Mouse (Mus musculus): ENCODE results near the gene Vstm5.
A peak's percentile ranks its signal among the peaks of the same experiment; 100 is the strongest.

Vstm5 gene

DNA sequence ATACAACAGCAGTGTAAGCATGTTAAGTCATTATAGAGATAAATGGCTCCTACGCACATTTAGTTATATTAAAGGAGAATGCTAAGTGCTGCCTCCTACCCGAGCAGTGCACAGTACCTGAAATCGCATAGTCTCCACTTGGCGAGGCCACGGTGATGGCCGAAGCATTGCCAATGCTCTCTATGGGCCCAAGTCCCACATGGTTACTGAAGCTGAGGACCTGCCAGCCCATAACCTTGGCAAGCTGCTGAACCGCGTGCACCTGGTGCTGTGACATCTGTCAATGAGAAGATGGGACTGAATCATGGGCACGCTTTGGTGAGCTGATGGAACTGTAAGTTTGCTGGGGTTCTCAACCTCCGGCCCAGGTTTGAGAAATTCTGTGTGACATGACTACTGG lies 24.6 kb downstream of the Vstm5 start:
- no peak for DNase-seq

- DNase-seq, result no peak
Observed at GRCm38 (mm10) chr9:15273981-15274380, 35.1 kb downstream of the Vstm5 start.

- no peak for DNase-seq
Observed at GRCm38 (mm10) chr9:15276855-15277254, 38.0 kb downstream of the Vstm5 start.

DNA sequence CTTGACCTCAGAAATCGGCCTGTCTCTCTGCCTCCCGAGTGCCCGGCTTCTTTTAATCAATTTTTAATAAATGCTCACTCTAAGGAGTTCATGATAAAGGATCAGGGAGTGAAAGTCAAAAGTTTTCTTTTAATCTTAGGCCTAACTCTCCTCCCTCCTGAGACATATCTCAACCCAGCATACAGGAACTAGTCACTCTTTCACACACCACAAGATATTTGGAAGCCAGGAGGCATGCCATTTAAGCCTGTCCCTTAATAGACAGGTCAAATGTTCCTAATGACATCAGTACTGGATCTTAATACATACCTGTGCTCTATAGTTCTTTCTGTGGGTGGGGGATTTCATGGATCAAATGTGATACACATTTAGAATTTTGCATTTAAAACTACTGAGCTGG lies 39.5 kb downstream of the Vstm5 start:
- DNase-seq, result no peak

GRCm38 (mm10) chr9:15279139-15279648 lies 40.3 kb downstream of the Vstm5 start:
- no peak for DNase-seq

- peak; percentile 99 for DNase-seq
Observed at GRCm38 (mm10) chr9:15279649-15280490, 41.0 kb downstream of the Vstm5 start, which contains the start of gene Med17. Gene Med17, minus strand, starts transcription at chr9:15279931.

- no peak for DNase-seq
Observed at GRCm38 (mm10) chr9:15280491-15280879, 41.6 kb downstream of the Vstm5 start.

DNA sequence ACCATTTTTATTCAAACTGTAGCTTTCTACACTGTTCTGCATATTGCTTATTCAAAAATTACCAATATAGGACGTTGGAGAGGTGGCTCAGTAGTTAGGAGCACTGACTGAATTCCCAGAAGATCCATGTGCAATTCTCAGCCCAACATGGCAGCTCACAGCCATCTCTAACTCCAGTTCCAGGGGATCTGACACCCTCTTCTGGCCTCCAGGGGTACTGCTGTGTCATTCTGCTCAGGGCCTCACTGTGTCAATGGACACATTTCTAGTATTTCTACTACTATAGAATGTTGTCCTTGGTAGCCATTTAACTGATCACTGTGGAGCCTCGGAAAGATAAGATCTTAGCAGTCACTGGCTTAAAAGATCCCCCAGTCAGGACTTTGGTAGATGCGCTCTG lies 46.6 kb downstream of the Vstm5 start:
- DNase-seq, result peak; percentile 66

GRCm38 (mm10) chr9:15287846-15288245 lies 49.0 kb downstream of the Vstm5 start:
- DNase-seq, result peak; percentile 75

GRCm38 (mm10) chr9:15288402-15288801 lies 49.6 kb downstream of the Vstm5 start:
- DNase-seq, result peak; percentile 27

DNA sequence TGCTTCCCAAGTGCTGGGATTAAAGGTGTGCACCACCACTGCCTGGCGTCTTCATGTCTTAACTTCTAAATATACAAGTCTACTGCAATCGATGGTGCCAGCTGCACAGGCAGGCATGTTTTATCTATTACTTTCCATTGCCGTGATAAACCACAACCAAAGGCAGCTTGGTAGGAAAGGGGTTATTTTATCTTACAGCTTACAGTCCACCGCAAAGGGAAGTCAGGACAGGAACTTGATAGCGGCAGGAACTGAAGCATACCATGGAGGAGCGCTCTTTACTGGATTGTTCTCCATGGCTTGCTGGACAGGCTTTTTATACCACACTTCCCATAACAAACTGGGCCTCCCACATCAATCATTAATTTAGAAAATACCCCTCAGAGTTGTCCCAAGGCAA lies 50.4 kb downstream of the Vstm5 start:
- DNase-seq, result peak; percentile 36

GRCm38 (mm10) chr9:15297112-15297511 lies 58.3 kb downstream of the Vstm5 start:
- DNase-seq, result no peak

- no peak for DNase-seq
Observed at GRCm38 (mm10) chr9:15298451-15298850, 59.6 kb downstream of the Vstm5 start.

- DNase-seq, result peak; percentile 6
Observed at GRCm38 (mm10) chr9:15300056-15300455, 61.2 kb downstream of the Vstm5 start.

- peak; percentile 96 for DNase-seq
Observed at GRCm38 (mm10) chr9:15301399-15301798, 62.6 kb downstream of the Vstm5 start.

DNA sequence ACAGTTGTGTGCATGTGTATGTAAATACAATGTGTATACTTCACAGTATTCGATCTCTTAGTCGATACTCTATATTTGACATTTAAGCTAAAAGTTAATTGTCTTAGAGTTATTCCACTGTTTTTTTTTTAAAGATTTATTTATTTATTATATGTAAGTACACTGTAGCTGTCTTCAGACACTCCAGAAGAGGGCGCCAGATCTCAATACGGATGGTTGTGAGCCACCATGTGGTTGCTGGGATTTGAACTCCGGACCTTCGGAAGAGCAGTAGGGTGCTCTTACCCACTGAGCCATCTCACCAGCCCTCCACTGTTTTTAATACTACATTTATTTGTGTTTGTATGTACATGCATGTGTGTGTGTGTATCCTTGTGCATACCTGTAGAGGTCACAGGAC lies 63.2 kb downstream of the Vstm5 start:
- peak; percentile 23 for DNase-seq

- no peak for DNase-seq
Observed at GRCm38 (mm10) chr9:15302881-15303280, 64.0 kb downstream of the Vstm5 start.

DNA sequence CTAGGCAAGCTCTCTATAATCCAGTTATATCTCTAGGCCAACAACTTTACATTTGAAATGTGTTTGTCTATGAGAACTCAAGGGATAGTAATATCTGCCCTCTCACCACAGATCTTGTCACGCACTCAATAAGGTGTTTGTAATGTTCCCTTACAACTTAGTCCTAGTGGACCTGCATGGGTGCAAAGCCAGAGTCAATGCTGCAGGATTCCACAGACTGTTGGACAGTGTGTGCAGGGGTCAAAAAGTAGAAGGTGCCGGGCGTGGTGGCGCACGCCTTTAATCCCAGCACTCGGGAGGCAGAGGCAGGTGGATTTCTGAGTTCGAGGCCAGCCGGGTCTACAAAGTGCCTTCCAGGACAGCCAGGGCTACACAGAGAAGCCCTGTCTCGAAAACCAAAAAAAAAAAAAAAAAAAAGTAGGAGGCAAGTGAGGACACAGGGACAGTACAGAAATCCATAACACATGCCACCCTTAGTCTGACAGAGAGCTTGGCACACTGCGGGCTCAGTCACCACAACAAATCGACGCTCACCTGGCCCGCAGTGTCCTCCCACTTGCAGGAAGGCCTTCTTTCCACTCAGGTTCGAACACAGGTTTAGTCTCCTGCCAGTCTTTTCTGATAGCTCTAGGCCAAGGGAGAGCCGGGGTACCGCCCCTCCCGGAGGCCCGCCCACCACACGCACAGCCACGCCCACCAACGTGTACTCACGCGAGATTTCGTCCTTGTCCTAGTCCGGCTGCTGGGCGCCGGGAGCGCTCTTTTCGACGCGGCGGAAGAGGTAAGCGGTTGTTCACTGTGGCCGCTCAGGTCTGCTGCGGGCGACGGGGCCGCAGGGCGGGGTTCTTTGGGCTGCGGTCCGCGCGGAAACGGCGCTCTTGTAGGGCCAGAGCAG lies 66.9 kb downstream of the Vstm5 start, which contains the start of gene Taf1d:
Gene Taf1d, plus strand, starts transcription at position 712 of the 895 bp plus-strand sequence.
- peak; percentile 99 for DNase-seq

GRCm38 (mm10) chr9:15306398-15307119 lies 67.7 kb downstream of the Vstm5 start, which contains the start of gene 4931406C07Rik:
Gene 4931406C07Rik, minus strand, starts transcription at chr9:15306448.
- DNase-seq, result peak; percentile 88

DNA sequence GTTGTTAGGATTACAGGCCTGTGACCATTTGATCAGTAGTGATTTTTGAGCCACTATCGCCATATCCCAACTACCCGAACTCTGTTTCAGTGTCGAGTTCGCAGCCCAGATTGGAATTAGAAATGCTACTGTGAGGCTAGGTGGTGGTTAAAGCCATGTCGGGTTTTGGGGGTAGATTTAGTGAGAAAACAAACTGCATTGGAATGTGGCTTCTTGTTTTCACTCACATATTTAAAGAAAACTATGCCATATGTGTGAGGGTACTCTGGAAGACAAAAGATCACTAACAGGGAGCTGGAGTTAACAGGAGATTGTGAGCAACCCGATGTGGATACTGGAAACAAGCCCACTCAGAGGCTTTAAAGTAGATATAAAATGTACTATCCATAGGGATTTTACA lies 68.4 kb downstream of the Vstm5 start:
- no peak for DNase-seq

DNA sequence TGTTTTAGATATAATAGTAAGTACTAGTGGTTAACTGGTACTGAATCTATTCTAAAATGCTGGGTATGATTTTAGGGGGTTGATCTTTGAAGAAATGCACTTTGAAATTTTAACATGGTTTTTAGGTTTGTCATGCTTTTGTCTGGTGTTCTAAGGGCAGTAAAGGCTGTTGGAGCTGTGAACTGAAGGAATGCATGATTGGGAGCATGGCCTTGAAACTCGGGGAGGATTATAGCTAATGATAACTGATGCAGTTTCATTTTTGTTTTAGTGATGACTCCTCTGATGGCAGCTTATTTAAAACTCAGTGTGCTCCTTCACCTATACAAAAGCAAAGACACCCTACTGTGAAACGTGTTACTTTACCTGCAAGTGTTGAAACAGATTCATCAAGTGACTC lies 69.4 kb downstream of the Vstm5 start:
- DNase-seq, result no peak

Data from heart, adult 11 months (tissue).